Mouse (Mus musculus) gastrocnemius, postnatal 36 days (tissue): ENCODE measurements at regions not wholly inside any gene's neighbourhood (a gene's known extent, or its start where the extent isn't known, plus 50 kb on each side); places are given as distances from the start of the nearest gene placed in this dataset.

Experiments used
- DNase-seq, 2 experiments: peaks; one replicate each; pipeline ENCODE4 v3.0.0; 2022
- intact Hi-C: fragments of 180-260 bp; cut with DNase I; formaldehyde crosslinking; loops from one replicate; pipeline ENCODE4 v1.15.1; 2025

DNA sequence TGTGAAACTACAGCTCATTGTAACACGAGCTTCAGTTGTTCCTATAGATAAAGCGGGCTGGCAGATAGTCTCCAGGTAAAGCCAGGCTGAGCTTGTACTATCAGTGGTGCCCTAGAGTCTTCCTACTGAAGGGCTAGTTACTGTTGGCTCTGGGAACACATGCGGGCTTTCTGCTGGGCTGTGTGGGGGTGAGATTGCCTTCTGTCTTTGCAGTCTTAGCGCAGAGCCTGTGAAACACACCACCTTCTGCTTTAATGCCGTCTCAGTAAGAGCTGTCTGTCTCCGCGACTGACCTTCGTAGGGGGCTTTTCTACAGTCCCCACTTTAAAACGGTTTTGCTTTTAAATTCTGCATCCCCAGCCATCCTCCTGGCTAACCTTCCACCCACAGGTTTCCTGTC lies 76.7 kb downstream of the Trim29 start:
- intact Hi-C loops, result no loop called here
- DNase-seq, result no peak

DNA sequence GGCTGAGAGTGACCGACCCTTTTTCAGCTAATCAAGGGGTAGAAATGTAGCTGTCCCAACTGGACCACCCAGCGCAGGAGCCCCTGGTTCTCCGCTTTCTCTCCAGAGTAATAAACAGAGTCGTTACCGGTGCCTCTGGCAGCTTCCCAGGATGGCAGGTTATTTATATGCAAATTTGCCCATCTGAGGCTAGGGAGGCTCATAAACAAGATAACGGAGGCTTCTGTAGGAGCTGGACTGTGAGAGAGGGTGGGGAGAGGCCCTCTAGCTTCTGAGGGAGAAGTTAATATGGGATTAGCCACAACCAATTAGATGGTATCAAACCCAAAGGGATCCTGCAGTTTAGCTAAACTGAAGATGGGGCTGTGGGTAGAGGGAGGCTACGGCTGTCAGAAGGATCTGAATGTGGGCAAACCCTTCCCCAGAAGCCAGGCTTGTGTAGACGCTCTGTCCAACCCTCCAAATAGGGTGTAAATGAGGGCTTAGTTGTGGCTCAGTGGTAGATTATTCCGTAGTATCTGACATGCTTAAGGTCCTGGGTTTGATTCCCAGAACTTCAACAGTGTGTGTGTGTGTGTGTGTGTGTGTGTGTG lies 78.9 kb downstream of the Trim29 start:
- intact Hi-C loops, result no loop called here
- DNase-seq, result no peak

DNA sequence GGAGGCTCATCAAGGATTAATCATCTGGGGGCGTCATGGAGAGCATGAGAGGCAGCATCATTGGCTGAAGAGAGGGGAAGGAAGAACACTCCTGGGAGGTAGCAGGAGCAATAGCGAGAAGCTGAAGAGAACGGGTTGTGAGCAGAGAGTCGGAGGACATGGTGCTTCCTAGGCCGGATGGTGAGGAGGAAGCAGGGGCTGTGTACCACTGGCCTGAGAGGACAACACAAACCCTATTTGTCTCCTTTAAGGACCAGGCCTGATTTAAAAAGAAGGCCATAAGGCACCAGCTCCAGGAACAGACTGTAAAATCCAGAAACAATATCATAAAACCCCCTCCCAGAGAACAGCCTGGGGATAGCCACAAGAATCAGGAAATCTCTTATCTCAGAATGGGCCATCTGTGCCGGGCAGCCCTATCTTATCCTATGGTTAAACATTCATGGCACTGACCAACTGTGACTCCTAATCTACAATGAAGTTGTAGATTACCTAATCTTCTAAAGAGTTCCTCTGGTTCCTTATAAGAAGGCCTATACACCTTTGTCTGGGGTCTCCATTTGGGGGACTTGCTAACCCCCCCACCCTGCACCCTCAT lies 81.9 kb downstream of the Trim29 start:
- intact Hi-C loops, result no loop called here
- DNase-seq, result no peak

DNA sequence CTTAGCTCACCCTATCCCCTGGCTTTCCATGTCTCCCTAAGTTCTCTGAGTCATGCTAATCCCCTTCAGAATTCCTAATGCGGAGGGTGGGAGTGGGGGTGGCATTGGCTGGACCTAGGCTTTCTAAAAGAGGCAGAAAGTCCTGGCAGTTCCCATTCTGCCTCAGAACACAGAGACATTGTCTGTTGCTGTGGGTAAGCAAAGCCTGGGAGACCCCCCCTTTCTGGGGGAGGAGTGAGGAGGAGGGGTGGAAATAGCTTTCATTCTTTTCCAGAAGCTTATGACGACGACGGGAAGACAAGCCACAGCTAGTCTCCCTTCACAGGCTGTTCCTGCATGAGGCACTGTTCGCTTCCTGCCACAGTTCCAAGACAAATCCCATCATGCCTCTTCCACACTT lies 83.6 kb downstream of the Trim29 start:
- intact Hi-C loops, result no loop called here
- DNase-seq, result no peak

DNA sequence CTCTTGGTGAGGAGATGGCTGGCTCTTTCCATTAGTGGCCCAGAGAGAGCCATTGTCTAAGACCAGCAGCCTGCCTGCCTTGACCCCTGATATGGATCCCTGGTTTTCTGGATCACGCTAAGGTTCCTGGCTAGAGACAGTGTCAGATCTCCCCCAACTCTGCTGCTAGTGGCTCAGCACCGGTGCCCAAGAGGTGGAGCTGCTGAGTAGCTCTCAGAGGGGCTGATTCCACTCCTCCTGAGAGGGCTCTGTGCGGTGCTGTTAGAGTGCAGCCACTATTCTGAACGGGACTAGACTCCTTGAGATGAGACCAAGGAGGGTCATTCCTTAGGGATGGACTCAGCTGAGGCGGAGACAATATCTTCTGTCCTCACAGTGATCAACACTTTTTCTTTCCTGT lies 84.6 kb downstream of the Trim29 start:
- DNase-seq, result no peak
- intact Hi-C loops, result no loop called here

DNA sequence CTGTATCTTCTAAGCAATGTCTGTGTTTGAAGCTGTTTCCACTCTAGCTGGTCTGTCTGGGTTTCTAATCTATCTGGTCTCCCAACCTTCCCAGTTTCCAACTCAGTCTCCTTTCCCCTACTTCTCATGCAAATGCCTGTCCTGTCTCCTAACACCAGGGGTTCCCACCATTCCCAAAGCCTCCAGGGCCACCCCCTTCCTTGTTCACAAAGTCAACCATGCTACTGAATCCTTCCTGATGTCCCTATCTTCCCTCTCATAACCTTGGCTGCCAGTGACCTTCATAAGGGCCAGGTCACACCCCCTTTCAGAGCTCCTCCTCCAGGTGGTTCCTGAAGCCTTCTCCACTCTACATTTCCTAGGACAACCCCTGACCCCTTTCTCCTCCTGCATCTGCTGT lies 85.9 kb downstream of the Trim29 start:
- intact Hi-C loops, result loop anchor here (2.0 kb wide), 1 partner anchor 92 kb away; no protein-coding TSS in a partner anchor
- DNase-seq, result no peak

DNA sequence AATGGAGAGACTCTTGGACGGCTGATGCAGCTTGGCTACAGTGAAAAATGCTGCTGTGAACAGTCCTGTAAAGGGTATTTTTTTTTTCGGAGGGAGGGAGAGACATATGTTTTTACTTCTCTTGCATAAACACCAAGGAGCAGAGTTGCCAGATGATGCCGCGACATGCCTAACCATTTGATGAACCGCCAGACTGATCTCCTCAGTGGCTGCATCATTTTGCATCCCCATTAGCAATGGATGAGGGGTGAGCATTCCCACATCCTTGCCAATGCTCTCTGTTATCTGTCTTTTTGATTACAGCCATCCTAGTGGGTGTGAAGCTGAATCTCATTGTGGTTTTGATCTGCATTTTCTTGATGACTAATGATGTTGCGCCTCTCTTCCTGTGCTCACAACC lies 97.8 kb downstream of the Trim29 start:
- no peak for DNase-seq
- intact Hi-C loops, result no loop called here

DNA sequence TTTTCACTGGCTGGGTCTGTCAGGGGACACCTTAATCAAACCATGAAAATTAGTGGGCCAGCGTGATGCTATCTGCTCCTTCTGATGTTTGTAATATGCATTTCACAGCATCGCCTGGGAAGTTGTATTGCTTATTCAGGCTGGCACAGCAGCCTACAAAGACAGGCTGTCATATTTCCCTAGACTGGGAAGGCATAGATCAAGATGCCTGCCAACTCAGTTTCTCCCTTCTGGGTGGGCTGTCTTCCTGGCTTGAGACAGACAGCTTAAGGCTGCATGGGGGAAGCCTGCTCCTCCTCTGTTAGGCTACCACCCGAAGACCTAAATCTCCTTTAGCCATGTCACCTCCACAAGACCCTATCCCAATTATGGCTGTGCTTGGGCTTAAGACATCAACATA lies 101.8 kb downstream of the Trim29 start:
- no peak for DNase-seq
- intact Hi-C loops, result no loop called here

DNA sequence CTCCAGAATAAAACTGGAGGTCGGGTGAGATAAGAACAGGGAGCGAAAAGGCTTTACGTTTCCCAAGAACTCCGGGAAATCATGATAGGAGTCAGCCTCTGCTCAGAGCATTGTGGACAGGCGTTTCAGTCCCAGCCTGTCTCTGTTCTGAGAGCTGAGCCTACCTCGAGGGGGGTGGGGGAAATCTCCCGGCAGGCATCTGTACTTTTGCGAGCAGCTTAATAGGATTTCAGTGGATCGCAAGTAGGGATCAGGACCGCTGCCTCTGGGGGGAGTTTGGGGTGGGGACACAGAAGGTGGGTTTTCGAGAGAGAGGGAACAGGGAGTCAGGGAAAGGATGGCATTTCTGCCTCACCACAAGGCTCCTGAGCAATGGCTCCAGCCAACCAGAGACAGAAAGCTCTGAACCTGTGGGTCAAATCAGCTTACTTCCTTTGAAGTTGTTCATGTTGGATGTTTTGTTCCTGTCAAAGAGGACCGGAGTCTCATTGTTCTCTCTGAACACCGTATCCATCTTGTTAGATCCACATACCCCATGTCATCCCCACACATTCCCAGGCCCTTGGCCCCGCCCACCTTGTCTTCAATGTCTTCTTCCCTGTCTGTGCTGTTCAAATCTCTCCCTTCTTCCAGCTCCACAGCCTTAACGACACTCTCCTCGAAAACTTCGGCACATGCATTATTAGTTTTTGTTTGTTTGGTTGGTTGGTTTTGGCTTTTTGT lies 109.5 kb downstream of the Trim29 start:
- DNase-seq, result no peak
- intact Hi-C loops, result no loop called here

DNA sequence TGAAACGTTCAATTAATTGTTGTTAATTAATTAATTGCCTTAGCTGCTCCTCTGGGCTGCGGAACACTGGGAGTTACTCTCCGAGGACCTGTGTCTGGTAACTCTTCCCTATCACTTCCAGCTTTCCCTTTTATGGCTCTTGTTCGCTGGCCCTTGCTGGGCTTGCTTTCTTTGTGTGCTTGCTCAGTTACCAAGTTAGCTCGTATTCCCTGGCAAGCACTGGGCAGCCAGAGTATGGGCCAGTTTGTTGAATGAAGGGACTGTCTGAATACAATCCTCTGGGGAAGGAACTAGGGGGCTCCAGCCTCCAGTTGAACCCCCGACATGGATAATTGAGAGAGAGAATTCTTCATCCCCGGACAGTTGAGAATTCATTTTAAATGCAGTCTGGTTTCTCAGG lies 116.4 kb downstream of the Trim29 start:
- intact Hi-C loops, result no loop called here
- no peak for DNase-seq

DNA sequence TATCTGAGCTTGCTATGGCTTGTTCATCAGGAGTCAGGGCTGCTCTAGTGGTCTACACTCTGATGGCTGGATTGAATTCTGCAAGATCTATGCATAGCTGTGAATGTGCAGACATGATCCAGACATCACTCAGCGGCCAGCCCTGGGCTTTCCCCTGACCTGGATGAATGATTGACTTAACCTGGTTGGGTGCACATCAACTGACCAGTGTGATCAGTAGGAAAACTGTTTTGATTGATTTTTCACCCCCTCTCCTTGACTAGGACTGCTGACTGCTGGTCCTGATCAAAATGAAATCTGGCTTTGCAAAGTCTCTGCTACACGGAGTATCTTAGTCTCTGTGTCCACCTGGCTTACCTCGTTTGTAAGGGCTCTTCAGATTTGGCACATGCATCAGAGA lies 123.3 kb downstream of the Trim29 start:
- intact Hi-C loops, result no loop called here
- no peak for DNase-seq

DNA sequence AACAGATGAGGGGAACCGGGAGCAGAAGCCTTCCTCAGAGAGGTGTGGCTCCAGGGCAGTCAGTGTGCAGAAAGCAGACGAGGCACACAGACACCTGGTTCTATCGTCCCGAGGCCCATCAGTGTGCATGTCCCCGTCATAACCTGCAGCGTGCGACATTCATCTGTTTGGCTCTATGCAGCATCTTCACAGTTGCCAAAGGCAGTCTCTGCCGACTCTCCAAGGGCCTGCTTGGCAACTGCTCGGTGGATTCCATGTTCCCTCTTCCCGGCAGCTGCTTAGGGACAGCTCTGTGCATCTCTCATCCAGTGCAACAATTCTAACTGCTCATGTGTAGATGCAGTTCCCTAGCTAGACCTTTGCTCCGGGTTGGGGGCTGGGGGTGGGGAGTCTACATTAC lies 127.8 kb downstream of the Trim29 start:
- DNase-seq, result peak in 1 of 2 experiments; percentile 20
- intact Hi-C loops, result no loop called here

DNA sequence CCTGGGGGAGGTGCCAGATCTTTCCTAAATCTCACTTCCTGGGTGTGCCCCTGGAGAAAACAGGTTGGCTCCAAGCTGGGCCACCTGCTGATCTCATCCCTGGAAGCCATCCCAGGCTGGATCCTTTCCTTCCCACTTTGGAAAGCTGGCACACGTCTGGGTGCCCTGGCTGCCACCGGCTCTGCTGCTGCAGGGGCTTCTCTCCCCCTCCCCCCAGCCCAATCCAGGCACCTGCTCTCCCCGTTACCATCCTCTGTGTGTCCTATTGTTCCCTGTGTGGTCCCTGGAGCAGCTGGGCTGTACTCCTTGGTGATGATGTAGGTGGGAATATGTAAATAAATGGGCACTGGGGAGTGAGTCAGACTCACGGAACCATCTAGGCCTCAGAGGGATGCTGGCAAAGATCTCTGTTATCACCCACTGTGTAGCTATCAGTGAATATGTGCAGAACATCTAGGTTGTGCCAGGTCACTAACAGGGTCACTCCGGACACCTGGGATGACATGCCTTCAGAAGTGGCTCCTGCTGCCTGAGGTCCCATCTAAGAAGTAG lies 130.4 kb downstream of the Trim29 start:
- intact Hi-C loops, result no loop called here
- no peak for DNase-seq

DNA sequence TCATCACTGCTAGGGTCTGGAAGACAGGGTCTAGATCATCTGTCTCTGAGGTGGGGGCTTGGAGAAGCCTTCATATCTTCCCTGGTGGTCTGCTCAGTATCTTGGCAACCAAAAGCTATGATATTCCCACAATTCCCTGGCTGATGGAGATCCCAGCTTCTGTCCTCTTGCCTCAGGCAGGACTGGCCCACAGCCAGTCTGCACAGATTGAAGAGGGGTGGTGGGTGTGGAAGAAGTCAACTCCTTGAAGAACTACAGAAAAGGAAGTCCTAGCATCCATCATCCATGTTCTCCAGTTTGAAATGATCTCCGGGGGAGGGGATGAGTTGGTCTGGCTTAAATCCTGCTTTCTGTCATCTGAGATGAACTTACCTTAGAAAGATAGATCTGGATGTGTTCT lies 134.8 kb downstream of the Trim29 start:
- intact Hi-C loops, result no loop called here
- DNase-seq, result no peak

DNA sequence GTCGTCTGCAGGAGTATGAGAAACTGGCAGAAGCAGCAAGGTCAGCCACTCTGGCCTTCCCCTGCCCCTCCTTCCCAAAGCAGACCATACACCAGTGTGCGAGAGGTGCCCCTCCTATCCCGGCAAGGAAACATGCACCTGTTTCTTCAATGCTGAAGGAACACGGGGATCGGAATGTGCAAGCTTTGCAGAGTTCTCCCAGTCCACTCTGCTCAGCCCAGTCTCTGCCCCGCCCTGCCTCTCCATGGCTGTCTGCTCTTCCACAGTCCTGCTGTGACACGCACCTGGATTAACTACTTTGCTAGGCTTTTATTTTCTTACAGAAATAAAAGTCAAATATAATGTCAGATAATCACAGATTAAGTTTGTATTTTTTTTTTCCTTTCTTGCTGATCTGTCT lies 136.7 kb downstream of the Trim29 start:
- intact Hi-C loops, result no loop called here
- DNase-seq, result no peak

DNA sequence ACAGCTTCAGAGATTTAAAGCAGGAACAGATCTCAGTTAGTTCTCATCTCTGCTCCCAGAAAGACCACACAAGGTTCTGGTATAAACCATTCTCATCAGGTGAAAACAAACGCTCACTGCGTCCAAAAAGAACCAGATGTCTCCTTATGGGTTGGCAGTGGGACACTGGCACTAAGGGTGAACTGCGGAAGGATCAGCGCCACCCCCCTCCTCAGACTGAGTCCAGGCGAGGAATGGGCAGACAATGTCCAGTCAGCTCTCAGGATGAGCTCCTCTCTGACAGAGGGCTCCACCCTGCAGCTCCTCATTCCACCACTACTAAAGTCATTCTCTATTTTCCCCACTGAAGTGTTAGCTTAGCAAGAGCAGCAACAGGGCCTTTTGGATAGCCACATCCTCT lies 138.3 kb downstream of the Trim29 start:
- intact Hi-C loops, result no loop called here
- no peak for DNase-seq

DNA sequence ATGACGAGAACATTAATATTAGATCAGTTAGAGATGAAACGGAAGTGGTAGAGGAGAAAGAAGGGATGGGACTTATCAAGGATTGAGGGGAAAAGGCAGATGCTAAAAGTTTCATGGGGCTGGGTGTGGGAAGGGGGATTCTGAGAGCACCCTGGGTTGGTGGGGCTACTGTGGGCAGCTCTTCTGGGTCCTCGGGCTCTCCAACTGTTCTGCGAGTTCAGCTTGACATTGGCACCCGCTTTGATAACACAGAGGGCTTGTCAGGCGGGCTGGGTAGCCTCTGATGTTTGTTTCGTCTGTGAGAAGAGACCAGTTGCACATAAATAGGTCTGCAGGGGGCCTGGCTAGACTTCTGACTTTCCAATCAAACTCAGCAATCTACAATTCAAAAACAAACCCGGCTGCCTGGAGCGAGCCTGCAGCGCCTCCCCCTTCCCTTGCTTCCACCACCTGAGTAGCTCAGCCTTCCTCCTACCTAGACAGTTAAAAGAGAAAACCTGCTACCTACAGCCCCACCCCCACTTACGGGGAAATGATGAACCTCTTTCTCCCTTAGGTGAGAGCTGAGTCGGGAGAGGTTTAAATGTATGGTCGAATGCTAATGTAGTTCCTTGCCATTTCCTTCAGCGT lies 143.4 kb downstream of the Trim29 start:
- DNase-seq, result no peak
- intact Hi-C loops, result no loop called here

DNA sequence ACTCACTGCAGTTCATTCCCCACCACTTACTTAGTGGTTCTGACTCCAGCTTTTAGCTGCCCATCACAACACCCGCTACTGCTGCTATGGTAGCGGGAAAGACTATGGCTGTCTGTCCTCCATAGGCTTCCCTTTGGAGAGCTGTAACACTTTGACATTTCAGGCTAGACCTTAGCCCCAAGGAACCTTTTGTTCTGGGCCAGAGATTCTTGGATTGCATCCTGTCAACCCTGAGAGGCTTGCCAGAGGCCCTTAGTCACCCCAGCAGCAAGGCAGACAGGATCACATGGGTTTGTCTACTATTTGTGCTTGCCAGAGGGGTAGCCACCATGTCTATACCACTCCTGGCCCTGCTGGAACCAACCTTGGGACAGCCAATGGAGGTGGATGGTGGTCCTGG lies 147.1 kb downstream of the Trim29 start:
- DNase-seq, result no peak
- intact Hi-C loops, result no loop called here

DNA sequence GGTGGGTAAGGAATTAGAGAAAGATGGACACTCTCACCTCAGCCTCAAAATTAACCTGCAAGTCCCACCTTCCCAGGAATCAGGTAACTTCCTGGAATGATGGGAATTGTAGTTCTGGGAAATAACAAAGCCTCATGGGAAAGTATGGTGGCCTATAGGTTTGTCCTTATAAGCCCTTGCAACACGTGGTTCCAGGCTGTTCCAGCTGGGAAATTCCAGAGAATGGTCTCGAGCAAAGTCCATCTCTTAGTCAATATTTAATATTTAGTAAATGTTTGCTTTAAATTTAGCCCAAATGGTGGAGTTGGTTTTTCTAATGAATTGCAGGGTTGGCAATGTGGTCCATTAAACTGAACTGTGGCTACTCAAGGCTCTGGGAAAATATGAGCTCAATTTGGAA lies 150.5 kb downstream of the Trim29 start:
- intact Hi-C loops, result no loop called here
- no peak for DNase-seq

DNA sequence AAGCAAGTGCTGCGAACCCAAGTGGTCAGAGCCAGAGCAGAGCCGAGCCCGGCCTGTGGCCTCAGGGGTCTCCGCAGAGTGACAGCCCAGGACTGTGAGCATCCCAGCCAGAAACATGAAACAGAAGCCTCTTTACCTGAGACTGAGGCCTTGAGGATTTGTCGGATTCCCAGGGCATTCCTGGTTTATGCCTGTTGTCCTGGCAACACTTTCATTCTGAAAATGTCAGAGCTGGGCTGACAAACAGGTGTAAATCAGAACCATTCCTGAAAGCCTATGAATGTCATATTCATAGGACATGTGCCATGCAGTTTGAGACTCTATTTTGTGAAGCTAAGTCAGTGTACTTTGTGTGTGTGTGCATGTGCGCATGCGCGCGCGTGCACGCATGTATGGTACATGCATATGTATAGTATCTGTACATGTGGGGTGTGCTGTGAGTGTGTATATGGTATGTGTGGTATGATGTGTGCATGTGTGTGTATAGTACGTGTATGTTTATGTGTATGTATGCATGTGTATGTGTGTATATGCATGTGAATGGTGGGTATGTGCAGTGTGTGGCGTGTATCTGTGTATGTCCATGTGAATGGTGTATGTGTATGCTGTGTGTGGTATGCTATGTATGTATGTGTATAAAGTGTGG lies 152.9 kb downstream of the Trim29 start:
- intact Hi-C loops, result no loop called here
- DNase-seq, result no peak

DNA sequence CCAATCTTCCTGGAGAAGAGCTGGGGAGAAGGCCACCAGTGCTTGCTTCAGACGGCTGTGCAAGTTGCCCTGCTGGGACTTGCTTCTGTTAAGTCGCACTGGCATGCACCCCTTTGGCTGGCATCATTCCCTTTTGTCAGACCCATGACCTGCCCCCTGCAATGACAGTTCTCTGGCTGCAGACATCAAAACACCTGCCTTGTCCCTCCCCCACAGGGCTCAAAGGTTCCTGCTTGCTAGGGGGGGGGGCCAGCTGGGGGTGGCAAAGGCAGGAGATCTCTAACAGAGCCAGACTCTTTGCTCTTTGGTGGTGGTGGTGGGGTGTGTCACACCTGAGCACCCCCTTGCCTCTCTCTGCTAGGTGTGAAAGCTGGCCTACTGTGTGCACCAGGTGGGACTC lies 154.5 kb downstream of the Trim29 start:
- no peak for DNase-seq
- intact Hi-C loops, result no loop called here
